Mouse (Mus musculus) heart, adult 2 months (tissue): ENCODE measurements around the gene Gramd1b.
A peak's percentile ranks its signal among the peaks of the same experiment; 100 is the strongest.

ENCODE experiments used
- CTCF ChIP-seq: fragments of 200-600 bp; IDR thresholded peaks from 2 replicates; pipeline ENCODE4 v1.8.1; 2022; ENCODE audit warnings: antibody characterized with exemption, mild to moderate bottlenecking, moderate library complexity
- EP300 ChIP-seq: fragments of 200-500 bp; IDR thresholded peaks from 2 replicates; pipeline ENCODE4 v1.6.1; 2011; ENCODE audit warnings: low read depth, low read length, control low read depth; ENCODE audit not compliant: insufficient read depth
- POLR2A ChIP-seq: fragments of 200-500 bp; IDR thresholded peaks from 2 replicates; pipeline ENCODE4 v1.6.1; 2011; ENCODE audit warnings: mild to moderate bottlenecking, low read depth, low read length, control low read depth; ENCODE audit not compliant: insufficient read depth

DNA sequence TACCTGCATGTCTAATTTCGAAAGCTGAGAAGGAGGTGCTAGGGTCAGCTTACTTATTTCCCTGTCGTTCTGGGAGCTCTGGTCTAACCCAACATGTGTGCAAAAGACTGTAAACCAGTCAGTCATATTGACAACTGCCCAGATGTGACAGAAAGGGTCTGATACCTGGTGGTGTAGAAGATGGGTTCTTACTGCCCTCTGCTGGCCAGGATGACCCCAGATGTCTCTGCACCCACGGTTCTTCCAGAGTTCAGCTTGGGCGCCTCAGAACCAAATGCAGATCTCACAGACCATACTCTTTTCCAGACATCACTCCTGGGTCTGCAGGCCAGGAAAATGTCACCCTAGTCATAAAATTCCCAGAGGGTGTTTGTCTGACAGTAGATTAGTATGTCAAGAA lies 51.9 kb downstream of the Gramd1b start:
- TF ChIP-seq CTCF (peak; percentile 86), POLR2A (no peak), EP300 (0 out of 2 replicates have a peak, but pooled peaks have one; percentile 41)
